Mouse (Mus musculus): ENCODE measurements around the gene Slc25a25. TPM values are rescaled to one million over a fixed set of nuclear protein-coding genes. Genes with fewer than 3 reads are reported as not detected.

Slc25a25 gene
- polyA plus RNA-seq, 1 experiment from 2014 or later, result 24.6 TPM

DNA sequence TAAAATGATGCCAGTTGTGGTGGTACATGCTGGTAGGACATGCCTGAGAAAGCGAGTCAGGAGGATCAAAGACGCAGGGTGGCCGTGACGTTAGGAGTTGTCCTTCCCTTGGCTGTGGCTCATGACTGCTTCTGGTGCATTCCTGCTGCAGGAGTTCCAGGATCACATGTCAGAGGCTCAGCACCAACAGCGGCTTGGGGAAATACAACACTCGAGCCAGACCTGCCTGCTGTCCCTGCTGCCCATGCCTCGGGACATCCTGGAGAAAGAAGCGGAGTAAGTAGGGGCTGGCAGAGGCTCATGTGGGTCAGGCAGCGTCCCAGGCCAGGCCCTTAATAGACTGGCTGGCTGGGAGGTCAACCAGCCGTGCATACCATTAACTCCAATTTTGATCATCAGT, 77.1 kb downstream of the Slc25a25 start:
- H3K36me3 ChIP-seq, result peaks cover 96% of the 10 kb centered on the region
- H3K4me3 ChIP-seq, result no peak overlapping the region
- no peak overlapping the region for H3K4me2 ChIP-seq
- H3K9ac ChIP-seq, result no peak overlapping the region; the same call in 1 of the 2 replicates
- H3K9me3 ChIP-seq, result no peaks in the 10 kb centered on the region
- no peaks in the 10 kb centered on the region for H3K27me3 ChIP-seq
- no peak overlapping the region for H3K27ac ChIP-seq
- no peaks in the 10 kb centered on the region for H3K4me1 ChIP-seq
- ATAC-seq (ENCODE audit: insufficient number of reproducible peaks, insufficient read depth, low FRiP score, low TSS enrichment, low read depth), result no peak
- 79% methylated on average over 10 of the region's 10 CpGs for WGBS

DNA sequence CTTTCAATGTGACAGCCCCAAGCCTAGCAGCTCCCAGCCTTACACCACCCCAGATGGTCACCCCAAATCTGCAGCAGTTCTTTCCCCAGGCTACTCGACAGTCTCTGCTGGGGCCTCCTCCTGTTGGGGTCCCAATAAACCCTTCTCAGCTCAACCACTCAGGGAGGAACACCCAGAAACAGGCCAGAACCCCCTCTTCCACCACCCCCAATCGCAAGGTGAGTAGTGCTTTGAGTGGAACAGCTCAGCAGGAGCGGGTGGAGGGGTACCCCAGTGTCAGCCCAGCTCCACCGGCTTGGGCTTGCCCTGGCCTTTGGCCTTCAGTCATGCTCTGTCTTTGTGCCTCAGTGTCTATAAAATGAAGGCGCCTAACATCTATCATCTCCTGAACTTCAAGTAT, 83.9 kb downstream of the Slc25a25 start:
- Histone ChIP-seq H3K36me3 (peaks cover 75% of the 10 kb centered on the region), H3K27me3 (no peaks in the 10 kb centered on the region), H3K4me3 (no peak overlapping the region), H3K9me3 (no peaks in the 10 kb centered on the region), H3K27ac (no peak overlapping the region), H3K4me1 (peaks cover 11% of the 10 kb centered on the region), H3K9ac (no peak overlapping the region), H3K4me2 (no peak overlapping the region)
- no peak for ATAC-seq (ENCODE audit: insufficient number of reproducible peaks, insufficient read depth, low FRiP score, low TSS enrichment, low read depth)
- 95% methylated on average over 5 of the region's 5 CpGs for WGBS

Other genes starting within 250 kb of the Slc25a25 start
- 25.1 and 31.3 TPM in 2 replicates for gene Pomt1, start 214.9 kb downstream of the Slc25a25 start, polyA plus RNA-seq (2015; fragmentation: Nextera tagmentation; extraction: Ambion mirVana)
- 68.9 and 69.4 TPM in 2 replicates for gene Uck1, start 191.3 kb downstream of the Slc25a25 start, polyA plus RNA-seq (2015; fragmentation: Nextera tagmentation; extraction: Ambion mirVana)
- 25.6 and 31.2 TPM in 2 replicates for gene Golga2, start 164.1 kb downstream of the Slc25a25 start, polyA plus RNA-seq (2015; fragmentation: Nextera tagmentation; extraction: Ambion mirVana)
- 497 and 538 TPM in 2 replicates for gene Swi5, start 163.4 kb downstream of the Slc25a25 start, polyA plus RNA-seq (2015; fragmentation: Nextera tagmentation; extraction: Ambion mirVana)
- gene Ciz1, start 99.1 kb downstream of the Slc25a25 start, polyA plus RNA-seq (2015; fragmentation: Nextera tagmentation; extraction: Ambion mirVana), result 48.6 and 54.2 TPM in 2 replicates
- 31.9 and 32.4 TPM in 2 replicates for gene Dnm1, start 98.1 kb downstream of the Slc25a25 start, polyA plus RNA-seq (2015; fragmentation: Nextera tagmentation; extraction: Ambion mirVana)
- gene 1110008P14Rik, start 69.5 kb downstream of the Slc25a25 start, polyA plus RNA-seq (2015; fragmentation: Nextera tagmentation; extraction: Ambion mirVana), result 44.1 and 47.8 TPM in 2 replicates
- 0.22 and 1.5 TPM in 2 replicates for gene Lcn2, start 63.2 kb downstream of the Slc25a25 start, polyA plus RNA-seq (2015; fragmentation: Nextera tagmentation; extraction: Ambion mirVana)
- gene Ptges2, start 55.5 kb downstream of the Slc25a25 start, polyA plus RNA-seq (2015; fragmentation: Nextera tagmentation; extraction: Ambion mirVana), result 30.0 and 30.4 TPM in 2 replicates
- gene Naif1, start 988 bp downstream of the Slc25a25 start, polyA plus RNA-seq (2015; fragmentation: Nextera tagmentation; extraction: Ambion mirVana), result 6.3 and 6.5 TPM in 2 replicates
- gene Fam102a, start 83.9 kb upstream of the Slc25a25 start, polyA plus RNA-seq (2015; fragmentation: Nextera tagmentation; extraction: Ambion mirVana), result 12.3 and 15.5 TPM in 2 replicates
- gene Dpm2, start 119.4 kb upstream of the Slc25a25 start, polyA plus RNA-seq (2015; fragmentation: Nextera tagmentation; extraction: Ambion mirVana), result 112 and 116 TPM in 2 replicates
- gene Pip5kl1, start 123.4 kb upstream of the Slc25a25 start, polyA plus RNA-seq (2015; fragmentation: Nextera tagmentation; extraction: Ambion mirVana), result 0.92 and 1.1 TPM in 2 replicates
- gene 9430097D07Rik, start 124.2 kb upstream of the Slc25a25 start, polyA plus RNA-seq (2015; fragmentation: Nextera tagmentation; extraction: Ambion mirVana), result 0.18 TPM in 1 of 2 replicates, not detected in the other
- 33.1 and 34.7 TPM in 2 replicates for gene St6galnac4, start 135.7 kb upstream of the Slc25a25 start, polyA plus RNA-seq (2015; fragmentation: Nextera tagmentation; extraction: Ambion mirVana)
- gene St6galnac6, start 148.3 kb upstream of the Slc25a25 start, polyA plus RNA-seq (2015; fragmentation: Nextera tagmentation; extraction: Ambion mirVana), result 29.9 and 35.1 TPM in 2 replicates
- 20.7 and 27.3 TPM in 2 replicates for gene Ak1, start 170.3 kb upstream of the Slc25a25 start, polyA plus RNA-seq (2015; fragmentation: Nextera tagmentation; extraction: Ambion mirVana)
- 49.1 and 50.2 TPM in 2 replicates for gene Eng, start 195.2 kb upstream of the Slc25a25 start, polyA plus RNA-seq (2015; fragmentation: Nextera tagmentation; extraction: Ambion mirVana)

All from embryonic facial prominence, embryonic 13.5 days (tissue).